Mouse (Mus musculus) CH12.LX (cell line): ENCODE results near the gene Tgfb1. TPM values are rescaled to one million over a fixed set of nuclear protein-coding genes. Genes with fewer than 3 reads are reported as not detected.
A peak's percentile ranks its signal among the peaks of the same experiment; 100 is the strongest.

Experiments
- DNase-seq: peaks from one replicate; pipeline ENCODE4 v3.0.0-alpha.2; 2013; ENCODE audit errors: extremely low read depth
- H3K27ac ChIP-seq: 2 replicates; pipeline ENCODE4 v1.5.1; 2012; ENCODE audit warnings: low read depth, mild to moderate bottlenecking, control low read depth, moderate library complexity; ENCODE audit not compliant: insufficient read depth
- H3K27me3 ChIP-seq: replicated peaks from 2 replicates; pipeline ENCODE3; 2012; ENCODE audit warnings: inconsistent platforms
- H3K36me3 ChIP-seq, 2 experiments: replicated peaks in 1 of 2; 2 replicates each; pipeline versions ENCODE3 to v1.6.1; 2012; ENCODE audit warnings: inconsistent platforms in 1 of 2, low read length in 1 of 2, mild to moderate bottlenecking in 1 of 2, mixed read lengths in 1 of 2, moderate library complexity in 1 of 2; ENCODE audit not compliant: control insufficient read depth in 1 of 2, insufficient read depth in 1 of 2
- H3K4me1 ChIP-seq, 2 experiments: 2 replicates each; pipeline ENCODE4 v1.6.1; 2012; ENCODE audit warnings: inconsistent platforms in 1 of 2, moderate library complexity in 1 of 2; ENCODE audit not compliant: insufficient read depth in 2 of 2, control insufficient read depth in 1 of 2
- H3K4me2 ChIP-seq: 2 replicates; pipeline ENCODE4 v1.6.1; 2012; ENCODE audit warnings: low read depth, mild to moderate bottlenecking, control low read depth; ENCODE audit not compliant: poor library complexity, insufficient read depth, severe bottlenecking
- H3K4me3 ChIP-seq, 3 experiments: fragments of 150-350 bp in 1 of 3; sonication (generic) in 1 of 3; replicated peaks in 1 of 3; 2 replicates each; pipeline versions ENCODE3 to v1.5.1; 2011 to 2012; ENCODE audit warnings: low read depth in 2 of 3, low read length in 2 of 3, mild to moderate bottlenecking in 2 of 3, moderate library complexity in 2 of 3, control low read depth in 1 of 3, improper control_type of control experiment in 1 of 3, inconsistent platforms in 1 of 3, mixed read lengths in 1 of 3; ENCODE audit not compliant: poor library complexity in 1 of 3
- H3K79me2 ChIP-seq: replicated peaks from 2 replicates; pipeline ENCODE4 v1.6.1; 2012; ENCODE audit warnings: mild to moderate bottlenecking, moderate library complexity; ENCODE audit not compliant: control insufficient read depth, poor library complexity, insufficient read depth, severe bottlenecking; ENCODE audit errors: extremely low read depth
- H3K9ac ChIP-seq: 2 replicates; pipeline ENCODE4 v1.6.1; 2012; ENCODE audit warnings: low read depth, mild to moderate bottlenecking, control low read depth, moderate library complexity; ENCODE audit not compliant: insufficient read depth
- H3K9me3 ChIP-seq: replicated peaks from 2 replicates; pipeline ENCODE3; 2012; ENCODE audit warnings: low read length, inconsistent platforms, mixed read lengths
- BHLHE40 ChIP-seq: IDR thresholded peaks from 2 replicates; pipeline ENCODE4 v1.6.1; 2011; ENCODE audit warnings: mild to moderate bottlenecking, low read depth, low read length, improper control_type of control experiment
- CHD1 ChIP-seq: IDR thresholded peaks from 2 replicates; pipeline ENCODE4 v1.6.1; 2012; ENCODE audit warnings: low read depth, low read length, improper control_type of control experiment, inconsistent platforms
- CHD2 ChIP-seq: IDR thresholded peaks from 2 replicates; pipeline ENCODE4 v1.6.1; 2011; ENCODE audit warnings: low read length, improper control_type of control experiment
- CTCF ChIP-seq, 2 experiments: IDR thresholded peaks in 1 of 2; conservative IDR thresholded peaks in 1 of 2; 2 replicates each; pipeline ENCODE4 v1.5.1; 2011 to 2012; ENCODE audit warnings: low read depth in 2 of 2, low read length in 2 of 2, improper control_type of control experiment in 1 of 2, inconsistent platforms in 1 of 2, mild to moderate bottlenecking in 1 of 2, moderate library complexity in 1 of 2
- E2F4 ChIP-seq: IDR thresholded peaks from 2 replicates; pipeline ENCODE4 v1.6.1; 2011; ENCODE audit warnings: low read depth, low read length, improper control_type of control experiment; ENCODE audit not compliant: insufficient replicate concordance
- IRF4 ChIP-seq: IDR thresholded peaks from 2 replicates; pipeline ENCODE4 v1.6.1; 2014; ENCODE audit warnings: low read depth, mild to moderate bottlenecking, inconsistent platforms, low read length, improper control_type of control experiment
- KAT2A ChIP-seq: IDR thresholded peaks from 2 replicates; pipeline ENCODE4 v1.6.1; 2012; ENCODE audit warnings: low read length, improper control_type of control experiment, inconsistent platforms; ENCODE audit not compliant: insufficient replicate concordance
- MAX ChIP-seq: IDR thresholded peaks from 2 replicates; pipeline ENCODE4 v1.6.1; 2011; ENCODE audit warnings: low read length, improper control_type of control experiment
- MEF2A ChIP-seq: IDR thresholded peaks from 2 replicates; pipeline ENCODE4 v1.6.1; 2014; ENCODE audit warnings: low read depth, mild to moderate bottlenecking, inconsistent platforms, low read length, improper control_type of control experiment, borderline replicate concordance
- NELFE ChIP-seq: IDR thresholded peaks from 2 replicates; pipeline ENCODE4 v1.6.1; 2011; ENCODE audit warnings: low read depth, low read length, improper control_type of control experiment
- PAX5 ChIP-seq: IDR thresholded peaks from 2 replicates; pipeline ENCODE4 v1.6.1; 2012; ENCODE audit warnings: low read length, inconsistent platforms, mixed read lengths
- RCOR1 ChIP-seq: conservative IDR thresholded peaks from 2 replicates; pipeline ENCODE4 v1.6.1; 2012; ENCODE audit warnings: low read depth, mild to moderate bottlenecking, inconsistent platforms, low read length, improper control_type of control experiment
- SMC3 ChIP-seq: IDR thresholded peaks from 2 replicates; pipeline ENCODE4 v1.6.1; 2011; ENCODE audit warnings: low read depth, low read length, improper control_type of control experiment
- TCF12 ChIP-seq: IDR thresholded peaks from 2 replicates; pipeline ENCODE4 v1.6.1; 2014; ENCODE audit warnings: low read depth, mild to moderate bottlenecking, inconsistent platforms, low read length, improper control_type of control experiment
- USF1 ChIP-seq: IDR thresholded peaks from 2 replicates; pipeline ENCODE4 v1.6.1; 2014; ENCODE audit warnings: low read depth, mild to moderate bottlenecking, inconsistent platforms, low read length, improper control_type of control experiment
- ZC3H11A ChIP-seq: IDR thresholded peaks from 2 replicates; pipeline ENCODE4 v1.6.1; 2012; ENCODE audit warnings: low read depth, mild to moderate bottlenecking, inconsistent platforms, low read length, improper control_type of control experiment
- ZKSCAN1 ChIP-seq: IDR thresholded peaks from 2 replicates; pipeline ENCODE4 v1.6.1; 2012; ENCODE audit warnings: low read depth, inconsistent platforms, low read length, improper control_type of control experiment, borderline replicate concordance
- dilution Hi-C: fragments of 300-500 bp; cut with MboI; formaldehyde crosslinking; loops from 2 replicates; pipeline ENCODE4 v1.14.3; 2020; ENCODE audit warnings: low sequenced_read_pairs; ENCODE audit not compliant: extremely low pct_unique_long_range_greater_than_20kb, extremely low pct_ligation_motif_present
- in situ Hi-C: fragments of 300-500 bp; cut with MboI; formaldehyde crosslinking; loops from 3 replicates; pipeline ENCODE4 v1.14.3; 2019; ENCODE audit warnings: low sequenced_read_pairs, low pct_ligation_motif_present, low pct_unique_long_range_greater_than_20kb, mixed read lengths
- polyA plus RNA-seq: library from polyadenylated mRNA; unstranded; fragments of >175 nt; gene quantifications from 2 replicates; pipeline ENCODE4 v1.2.1, GENCODE M21; 2012; ENCODE audit warnings: low read depth; ENCODE audit not compliant: insufficient read length
- total RNA-seq, 2 experiments: library from RNA; depleted of rRNA; stranded (reverse); fragments of 300-350 nt in 1 of 2; fragments of >200 nt in 1 of 2; gene quantifications; 2 replicates each; pipeline ENCODE4 v1.2.3; 2012 to 2014

Tgfb1 gene
- total and polyA plus RNA-seq, 3 experiments, result 9.2 to 109 (median 25.9) TPM

GRCm38 (mm10) chr7:25677013-25677412 lies 9.8 kb upstream of the Tgfb1 start:
- Histone ChIP-seq H3K27ac (no peak overlapping the region), H3K36me3 (peaks cover 0 to 6% of the 10 kb centered on the region in 2 experiments), H3K9me3 (peaks cover 6% of the 10 kb centered on the region), H3K79me2 (no peaks in the 10 kb centered on the region), H3K4me1 (peaks cover 10 to 40% of the 10 kb centered on the region in 2 experiments; a peak in 3 of 4 replicates), H3K4me2 (no peak overlapping the region), H3K4me3 (no peak overlapping the region), H3K9ac (no peak overlapping the region), H3K27me3 (no peaks in the 10 kb centered on the region)
- TF ChIP-seq ZC3H11A (no peak), USF1 (no peak), PAX5 (no peak), SMC3 (no peak), BHLHE40 (no peak), KAT2A (no peak), CHD2 (no peak), ZKSCAN1 (no peak), NELFE (no peak), MEF2A (no peak), E2F4 (no peak), RCOR1 (no peak), CHD1 (no peak), MAX (no peak), IRF4 (no peak)
- no peak for DNase-seq
- in situ Hi-C loops, result no loop called here
- dilution Hi-C loops, result no loop called here

DNA sequence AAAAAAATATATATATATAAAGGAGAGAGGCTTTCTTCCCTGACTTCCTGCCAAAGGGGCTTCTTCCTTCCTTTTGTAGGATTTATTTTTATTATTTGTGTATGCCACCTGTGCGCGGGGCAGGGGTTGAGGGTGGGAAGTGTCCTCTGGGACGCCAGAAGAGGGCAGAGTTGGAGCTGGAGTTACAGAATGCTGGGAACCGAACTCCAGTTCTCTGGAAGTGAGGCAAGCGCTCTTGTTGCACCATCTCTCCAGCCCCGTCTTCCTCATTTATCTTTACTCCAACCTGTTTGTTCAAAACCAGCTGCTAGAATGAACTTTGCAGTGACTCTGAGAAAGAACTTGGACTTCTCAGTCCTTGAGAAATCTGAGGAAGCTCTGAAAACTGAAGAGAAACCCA lies 6.8 kb upstream of the Tgfb1 start:
- H3K27me3 ChIP-seq, result no peaks in the 10 kb centered on the region
- dilution Hi-C loops (no loop called here), in situ Hi-C loops (no loop called here)
- TF ChIP-seq CTCF (conservative IDR thresholded peaks at IDR 0.05 in 1 of 2, IDR thresholded peaks at IDR 0.05 in 1 of 2; ENCODE audit: low read depth in 2 of 2, low read length in 2 of 2) (peak in 1 of 2 experiments; percentile 20; a peak in 2 of 4 replicates), TCF12 (no peak)
- H3K27ac ChIP-seq, result peak overlapping the region; percentile 93; the same call in 1 of the 2 replicates
- peak overlapping the region; percentile 37 to 71 (median 64) for H3K4me3 ChIP-seq
- H3K9ac ChIP-seq, result peak overlapping the region; percentile 87
- peaks cover 4% of the 10 kb centered on the region for H3K9me3 ChIP-seq
- H3K36me3 ChIP-seq, result peaks cover 0 to 16% of the 10 kb centered on the region in 2 experiments
- peaks cover 22 to 66% of the 10 kb centered on the region in 2 experiments for H3K4me1 ChIP-seq
- DNase-seq, result no peak
- no peaks in the 10 kb centered on the region for H3K79me2 ChIP-seq
- peak overlapping the region; percentile 42 for H3K4me2 ChIP-seq
